Mouse (Mus musculus): Measurements from ENCODE around the gene Cbln1. TPM values are rescaled to one million over a fixed set of nuclear protein-coding genes. Genes with fewer than 3 reads are reported as not detected.

The Cbln1 gene
- polyA plus RNA-seq, 1 experiment from 2014 or later, result 13.8 TPM

- Histone ChIP-seq H3K4me3 (peak overlapping the region; percentile 12), H3K9ac (no peak overlapping the region), H3K4me1 (peaks cover 40% of the 10 kb centered on the region), H3K4me2 (peak overlapping the region; percentile 83), H3K27ac (no peak overlapping the region), H3K27me3 (replicated peaks) (peaks cover 50% of the 10 kb centered on the region), H3K9me3 (no peaks in the 10 kb centered on the region), H3K36me3 (replicated peaks) (no peaks in the 10 kb centered on the region)
- no peak for ATAC-seq (replicated peaks)
- 2% methylated on average over 23 of the region's 23 CpGs for WGBS
These were observed 3.9 kb downstream of the Cbln1 start for GRCm38 (mm10) chr8:87468416-87468957.

- 30% methylated on average over 3 of the region's 3 CpGs for WGBS
- no peaks in the 10 kb centered on the region for H3K9me3 ChIP-seq
- H3K4me1 ChIP-seq, result peaks cover 37% of the 10 kb centered on the region
- H3K4me2 ChIP-seq, result no peak overlapping the region; the same call in 1 of the 2 replicates
- ATAC-seq (replicated peaks), result no peak
- no peak overlapping the region for H3K27ac ChIP-seq
- H3K27me3 ChIP-seq (replicated peaks), result peaks cover 50% of the 10 kb centered on the region
- H3K4me3 ChIP-seq, result no peak overlapping the region
- no peak overlapping the region for H3K9ac ChIP-seq
- no peaks in the 10 kb centered on the region for H3K36me3 ChIP-seq (replicated peaks)
These were observed 4.5 kb downstream of the Cbln1 start for GRCm38 (mm10) chr8:87467906-87468305.

GRCm38 (mm10) chr8:87466936-87467602, 5.3 kb downstream of the Cbln1 start:
- Histone ChIP-seq H3K4me2 (no peak overlapping the region), H3K27me3 (replicated peaks) (peaks cover 50% of the 10 kb centered on the region), H3K27ac (no peak overlapping the region), H3K4me3 (no peak overlapping the region), H3K9ac (no peak overlapping the region), H3K36me3 (replicated peaks) (no peaks in the 10 kb centered on the region), H3K9me3 (no peaks in the 10 kb centered on the region), H3K4me1 (peaks cover 36% of the 10 kb centered on the region)
- WGBS, result 82% methylated on average over 1 of the region's 1 CpGs
- ATAC-seq (replicated peaks), result no peak

- H3K4me1 ChIP-seq, result peaks cover 29% of the 10 kb centered on the region
- H3K27me3 ChIP-seq (replicated peaks), result peaks cover 44% of the 10 kb centered on the region
- ATAC-seq (replicated peaks), result no peak
- no peaks in the 10 kb centered on the region for H3K36me3 ChIP-seq (replicated peaks)
- H3K9ac ChIP-seq, result no peak overlapping the region
- no peak overlapping the region for H3K27ac ChIP-seq
- 64% methylated on average over 6 of the region's 6 CpGs for WGBS
- H3K4me3 ChIP-seq, result no peak overlapping the region
- no peaks in the 10 kb centered on the region for H3K9me3 ChIP-seq
- H3K4me2 ChIP-seq, result no peak overlapping the region
These were observed 6.1 kb downstream of the Cbln1 start for GRCm38 (mm10) chr8:87466335-87466734.

- WGBS, result 86% methylated on average over 3 of the region's 3 CpGs
- Histone ChIP-seq H3K9me3 (no peaks in the 10 kb centered on the region), H3K4me1 (peaks cover 10% of the 10 kb centered on the region), H3K9ac (no peak overlapping the region), H3K27me3 (replicated peaks) (peaks cover 37% of the 10 kb centered on the region), H3K4me3 (no peak overlapping the region), H3K36me3 (replicated peaks) (no peaks in the 10 kb centered on the region), H3K27ac (no peak overlapping the region), H3K4me2 (no peak overlapping the region)
- ATAC-seq (replicated peaks), result no peak
These were observed 8.0 kb downstream of the Cbln1 start for GRCm38 (mm10) chr8:87464446-87464845.

GRCm38 (mm10) chr8:87461801-87462200, 10.6 kb downstream of the Cbln1 start:
- Histone ChIP-seq H3K4me3 (no peak overlapping the region), H3K9ac (no peak overlapping the region), H3K4me1 (no peaks in the 10 kb centered on the region), H3K27ac (no peak overlapping the region), H3K27me3 (replicated peaks) (peaks cover 20% of the 10 kb centered on the region), H3K36me3 (replicated peaks) (no peaks in the 10 kb centered on the region), H3K9me3 (no peaks in the 10 kb centered on the region), H3K4me2 (no peak overlapping the region)
- no peak for ATAC-seq (replicated peaks)
- WGBS, result 24% methylated on average over 5 of the region's 5 CpGs

GRCm38 (mm10) chr8:87456949-87457348, 15.5 kb downstream of the Cbln1 start:
- 83% methylated on average over 4 of the region's 4 CpGs for WGBS
- H3K4me3 ChIP-seq, result no peak overlapping the region
- no peaks in the 10 kb centered on the region for H3K27me3 ChIP-seq (replicated peaks)
- H3K36me3 ChIP-seq (replicated peaks), result no peaks in the 10 kb centered on the region
- ATAC-seq (replicated peaks), result no peak
- H3K27ac ChIP-seq, result no peak overlapping the region
- no peak overlapping the region for H3K9ac ChIP-seq
- H3K9me3 ChIP-seq, result no peaks in the 10 kb centered on the region
- no peak overlapping the region for H3K4me2 ChIP-seq
- no peaks in the 10 kb centered on the region for H3K4me1 ChIP-seq

GRCm38 (mm10) chr8:87452815-87453214, 19.6 kb downstream of the Cbln1 start:
- Histone ChIP-seq H3K27me3 (replicated peaks) (no peaks in the 10 kb centered on the region), H3K27ac (no peak overlapping the region), H3K9me3 (no peaks in the 10 kb centered on the region), H3K4me1 (no peaks in the 10 kb centered on the region), H3K4me3 (no peak overlapping the region), H3K36me3 (replicated peaks) (no peaks in the 10 kb centered on the region), H3K9ac (no peak overlapping the region), H3K4me2 (no peak overlapping the region)
- 92% methylated on average over 4 of the region's 4 CpGs for WGBS
- no peak for ATAC-seq (replicated peaks)

GRCm38 (mm10) chr8:87451737-87452136, 20.7 kb downstream of the Cbln1 start:
- Histone ChIP-seq H3K4me1 (no peaks in the 10 kb centered on the region), H3K4me2 (no peak overlapping the region), H3K9me3 (no peaks in the 10 kb centered on the region), H3K36me3 (replicated peaks) (no peaks in the 10 kb centered on the region), H3K27ac (no peak overlapping the region), H3K4me3 (no peak overlapping the region), H3K9ac (no peak overlapping the region), H3K27me3 (replicated peaks) (no peaks in the 10 kb centered on the region)
- 73% methylated on average over 2 of the region's 2 CpGs for WGBS
- ATAC-seq (replicated peaks), result no peak

GRCm38 (mm10) chr8:87434592-87434991, 37.8 kb downstream of the Cbln1 start:
- no peaks in the 10 kb centered on the region for H3K4me1 ChIP-seq
- no peak overlapping the region for H3K4me2 ChIP-seq
- H3K9ac ChIP-seq, result no peak overlapping the region
- H3K36me3 ChIP-seq (replicated peaks), result no peaks in the 10 kb centered on the region
- H3K27me3 ChIP-seq (replicated peaks), result no peaks in the 10 kb centered on the region; the same call in 1 of the 2 replicates
- no peaks in the 10 kb centered on the region for H3K9me3 ChIP-seq
- no peak overlapping the region for H3K4me3 ChIP-seq
- no peak overlapping the region for H3K27ac ChIP-seq
- ATAC-seq (replicated peaks), result no peak
- 83% methylated on average over 3 of the region's 3 CpGs for WGBS

GRCm38 (mm10) chr8:87427188-87427587, 45.2 kb downstream of the Cbln1 start:
- no peak overlapping the region for H3K4me3 ChIP-seq
- no peaks in the 10 kb centered on the region for H3K27me3 ChIP-seq (replicated peaks)
- no peak overlapping the region for H3K27ac ChIP-seq
- no peak for ATAC-seq (replicated peaks)
- no peak overlapping the region for H3K4me2 ChIP-seq
- H3K36me3 ChIP-seq (replicated peaks), result no peaks in the 10 kb centered on the region
- H3K9ac ChIP-seq, result no peak overlapping the region
- H3K4me1 ChIP-seq, result no peaks in the 10 kb centered on the region
- H3K9me3 ChIP-seq, result no peaks in the 10 kb centered on the region

- H3K4me2 ChIP-seq, result no peak overlapping the region
- H3K9ac ChIP-seq, result no peak overlapping the region
- no peak overlapping the region for H3K4me3 ChIP-seq
- no peaks in the 10 kb centered on the region for H3K36me3 ChIP-seq (replicated peaks)
- 62% methylated on average over 5 of the region's 5 CpGs for WGBS
- no peak overlapping the region for H3K27ac ChIP-seq
- ATAC-seq (replicated peaks), result no peak
- H3K9me3 ChIP-seq, result no peaks in the 10 kb centered on the region
- H3K27me3 ChIP-seq (replicated peaks), result no peaks in the 10 kb centered on the region
- no peaks in the 10 kb centered on the region for H3K4me1 ChIP-seq
These were observed 47.7 kb downstream of the Cbln1 start for GRCm38 (mm10) chr8:87424706-87425105.

- H3K9me3 ChIP-seq, result no peaks in the 10 kb centered on the region
- no peaks in the 10 kb centered on the region for H3K36me3 ChIP-seq (replicated peaks)
- H3K9ac ChIP-seq, result no peak overlapping the region
- WGBS, result 82% methylated on average over 8 of the region's 8 CpGs
- H3K27ac ChIP-seq, result no peak overlapping the region
- ATAC-seq (replicated peaks), result no peak
- H3K4me2 ChIP-seq, result no peak overlapping the region
- H3K4me3 ChIP-seq, result no peak overlapping the region
- no peaks in the 10 kb centered on the region for H3K27me3 ChIP-seq (replicated peaks)
- no peaks in the 10 kb centered on the region for H3K4me1 ChIP-seq
These were observed 50.7 kb downstream of the Cbln1 start for GRCm38 (mm10) chr8:87421697-87422096.

All from midbrain, embryonic 15.5 days (tissue).